Mouse (Mus musculus): ENCODE results near the gene Rpl3. TPM values are rescaled to one million over a fixed set of nuclear protein-coding genes. Genes with fewer than 3 reads are reported as not detected.

The Rpl3 gene
- total RNA-seq, 1 experiment from 2014 or later = 642 TPM

DNA sequence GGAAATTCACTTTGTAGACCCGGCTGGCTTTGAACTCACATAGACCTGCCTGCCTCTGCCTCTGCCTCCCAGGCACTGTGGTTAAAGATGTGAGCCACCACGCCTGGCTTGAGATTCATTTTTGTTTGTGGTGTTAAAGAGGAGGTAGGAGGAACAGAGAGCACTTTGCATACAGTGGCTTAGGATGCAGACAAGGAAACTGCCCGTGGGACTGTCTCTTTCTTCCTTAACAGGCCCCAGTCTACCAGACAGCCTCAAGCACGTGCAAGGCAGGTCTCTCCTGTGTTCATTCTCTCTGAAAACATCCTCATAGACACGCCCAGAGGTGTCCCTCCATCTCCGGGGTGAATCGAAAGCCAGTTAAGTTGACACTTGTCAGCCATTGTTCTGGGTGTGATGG, 57.3 kb downstream of the Rpl3 start:
- DNase-seq = no peak

DNA sequence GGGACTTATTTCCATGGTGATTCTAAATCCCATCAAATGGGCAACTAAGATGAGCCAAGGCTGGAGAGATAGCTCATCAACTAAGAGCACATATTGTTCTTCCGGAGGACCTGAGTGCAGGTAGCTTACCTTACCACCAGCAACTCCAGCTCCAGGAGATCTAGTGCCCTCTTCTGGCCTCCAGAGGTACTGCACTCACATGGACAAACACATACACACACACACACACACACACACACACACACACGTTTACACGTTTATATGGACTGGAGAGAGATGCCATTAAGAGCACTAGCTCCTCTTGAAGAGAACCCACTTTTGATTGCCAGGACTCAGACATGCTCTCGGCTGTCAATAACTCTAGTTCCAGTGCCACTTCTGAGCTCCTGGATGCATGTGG, 60.5 kb downstream of the Rpl3 start:
- DNase-seq = no peak

- DNase-seq = no peak
Observed at GRCm38 (mm10) chr15:80030399-80030798, 61.3 kb downstream of the Rpl3 start.

DNA sequence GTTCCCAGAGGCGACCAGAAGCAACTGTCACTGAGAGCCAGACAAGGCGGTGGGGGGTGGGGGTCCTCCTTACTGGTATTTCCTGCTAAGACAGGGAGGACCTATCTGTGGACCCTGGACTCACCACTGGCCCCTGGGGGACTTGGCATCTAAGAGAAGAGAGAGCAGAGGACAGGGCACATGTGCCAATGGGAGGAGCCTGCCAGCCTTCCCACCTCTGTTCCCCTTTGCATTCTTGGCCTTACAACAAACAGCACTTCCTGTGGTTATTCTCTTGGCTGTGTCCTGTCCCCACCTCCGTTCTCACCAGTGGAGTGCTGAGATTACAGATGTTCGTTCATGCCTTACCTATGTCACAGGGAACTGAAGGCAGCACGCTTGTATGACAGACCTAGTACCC, 62.8 kb downstream of the Rpl3 start:
- no peak for DNase-seq

Small RNA genes within 50 kb of the gene (microRNA-seq; reads per million reads assigned to microRNA genes)
- 154 to 228 reads per million in 2 experiments for gene Snord43

Other genes starting within 250 kb of the Rpl3 start
- 17.5 and 25.0 TPM in 2 replicates for gene Apobec3, start 200.2 kb downstream of the Rpl3 start, total RNA-seq (2021)
- 15.7 and 22.4 TPM in 2 replicates for gene Cbx7, start 120.7 kb downstream of the Rpl3 start, total RNA-seq (2021)
- gene Pdgfb, start 76.9 kb downstream of the Rpl3 start, total RNA-seq (2021) = 48.1 and 48.6 TPM in 2 replicates
- 22.2 and 27.6 TPM in 2 replicates for gene Syngr1, start 534 bp downstream of the Rpl3 start, total RNA-seq (2021)
- 20.5 and 26.7 TPM in 2 replicates for gene Tab1, start 41.3 kb upstream of the Rpl3 start, total RNA-seq (2021)
- 5.9 and 7.4 TPM in 2 replicates for gene Mgat3, start 81.9 kb upstream of the Rpl3 start, total RNA-seq (2021)
- 40.2 and 50.5 TPM in 2 replicates for gene Mief1, start 142.2 kb upstream of the Rpl3 start, total RNA-seq (2021)
- 16.0 TPM in 1 of 2 replicates, not detected in the other for gene AC140267.1, start 144.0 kb upstream of the Rpl3 start, total RNA-seq (2021)
- 194 and 214 TPM in 2 replicates for gene Atf4, start 163.3 kb upstream of the Rpl3 start, total RNA-seq (2021)
- gene Rps19bp1, start 172.4 kb upstream of the Rpl3 start, total RNA-seq (2021) = 36.2 and 37.9 TPM in 2 replicates
- gene Cacna1i, start 195.4 kb upstream of the Rpl3 start, total RNA-seq (2021) = 0.94 and 1.6 TPM in 2 replicates